Mouse (Mus musculus): ENCODE data around the gene Wdr19.

DNA sequence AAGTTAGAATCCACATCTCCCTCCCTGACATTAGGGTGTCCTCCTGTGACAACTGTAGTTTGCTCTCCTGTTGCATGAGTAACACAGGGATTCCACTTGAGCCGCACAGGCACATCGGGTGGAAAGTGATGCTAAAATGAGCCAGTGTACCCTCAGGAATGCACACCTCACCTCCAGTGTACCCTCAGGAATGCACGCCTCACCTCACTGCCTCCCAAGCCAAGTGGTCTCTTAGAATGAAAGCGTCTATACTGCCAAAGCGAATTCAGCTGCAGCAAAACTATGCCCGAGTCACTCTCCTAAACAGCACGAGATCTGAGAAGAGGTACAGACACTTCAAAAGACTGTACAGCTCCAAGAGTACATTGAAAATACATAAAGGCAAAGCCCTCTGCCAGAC is 21.5 kb downstream of the Wdr19 start:
- TF ChIP-seq EP300 (IDR thresholded peaks at IDR 0.05; ENCODE audit: insufficient read depth, low read depth, low read length) (no peak), CTCF (IDR thresholded peaks at IDR 0.05) (no peak)

All from heart, adult 2 months (tissue).